ENCODE assay signal across 7 mouse cellular contexts in genomic region chr4:129362238-129362637, GRCm38 (mm10). TPM values are rescaled to one million over a fixed set of nuclear protein-coding genes. Genes with fewer than 3 reads are reported as not detected.
DNase-seq lines count a peak whose midpoint lies in the region; ATAC-seq and TF ChIP-seq lines count a peak whose summit lies in the region.
"Not testable (repeated sequence)": the region's sequence is repeated elsewhere in the genome, so short reads cannot be mapped to it uniquely, and the experiment has no call there.

No protein-coding gene starts in this region.

- 77% methylated on average over 3 of the region's 3 CpGs for WGBS in liver, adult 2 months

- in situ Hi-C loops in ES-E14 (cut with MboI; ENCODE audit: low sequenced_read_pairs in 2 of 2, unreplicated experiment in 2 of 2), result not testable (repeated sequence)

- not testable (repeated sequence) for H3K9me3 ChIP-seq in ES-Bruce4 (replicated peaks; ENCODE audit: control insufficient read depth, insufficient read depth, low read length, poor library complexity, severe bottlenecking); ES-E14 (ENCODE audit: control insufficient read depth, insufficient read depth, low read depth, low read length)

- DNase-seq in ES-E14 (ENCODE audit: low read depth, low spot score), result not testable (repeated sequence)
- DNase-seq in adrenal gland, postnatal 14 days, result peak; percentile 12
- DNase-seq in liver, adult 2 months (ENCODE audit: extremely low read depth, low read depth, low spot score), result peak; percentile 53

- not testable (repeated sequence) for H3K79me2 ChIP-seq in liver, adult 2 months (ENCODE audit: control insufficient read depth, insufficient read depth, low read length)

- peaks cover 36% of the 10 kb centered on the region for H3K36me3 ChIP-seq in ES-Bruce4 (ENCODE audit: control insufficient read depth, insufficient read depth, low read length, poor library complexity, severe bottlenecking)
- H3K36me3 ChIP-seq in ES-E14 (ENCODE audit: control insufficient read depth, insufficient read depth, low read length, poor library complexity, severe bottlenecking), result peaks cover 34% of the 10 kb centered on the region
- not testable (repeated sequence) for H3K36me3 ChIP-seq in liver, adult 2 months (ENCODE audit: control insufficient read depth, insufficient read depth, low read length)

- H3K4me3 ChIP-seq in ES-Bruce4 (ENCODE audit: low read depth, low read length); ES-E14 (ENCODE audit: insufficient read depth in 1 of 2, low read depth in 1 of 2, low read length in 2 of 2, poor library complexity in 1 of 2, severe bottlenecking in 1 of 2); liver, adult 2 months (ENCODE audit: insufficient read depth, low read depth, low read length): not testable (repeated sequence)

- TF ChIP-seq CTCF in ES-Bruce4 (IDR thresholded peaks at IDR 0.05; ENCODE audit: low read depth, low read length); liver, adult 2 months (IDR thresholded peaks at IDR 0.05; ENCODE audit: low read depth, low read length): not testable (repeated sequence)

- not testable (repeated sequence) for TF ChIP-seq POLR2A in ES-Bruce4 (IDR thresholded peaks at IDR 0.05; ENCODE audit: insufficient read depth, low read length); liver, adult 2 months (IDR thresholded peaks at IDR 0.05; ENCODE audit: extremely low read depth, insufficient read depth, low read length)

- H3K27me3 ChIP-seq in ES-Bruce4 (ENCODE audit: control insufficient read depth, insufficient read depth, low read length, poor library complexity, severe bottlenecking); liver, adult 2 months (ENCODE audit: control insufficient read depth, insufficient read depth, low read length): not testable (repeated sequence)

- not testable (repeated sequence) for H3K9ac ChIP-seq in ES-Bruce4 (ENCODE audit: low read depth, poor library complexity, severe bottlenecking); ES-E14 (ENCODE audit: insufficient read depth, low read depth, low read length, poor library complexity, severe bottlenecking); liver, adult 2 months (ENCODE audit: low read depth, low read length)

- H3K27ac ChIP-seq in ES-Bruce4 (ENCODE audit: insufficient read depth, low read length), result 0 out of 2 replicates have a peak overlapping the region, but pooled peaks have one; percentile 31
- not testable (repeated sequence) for H3K27ac ChIP-seq in ES-E14 (ENCODE audit: insufficient read depth, low read depth, low read length, poor library complexity, severe bottlenecking); liver, adult 2 months (replicated peaks; ENCODE audit: insufficient read depth, low read depth, low read length)

- peak; percentile 12; the same call in 1 of the 2 replicates for ATAC-seq in common myeloid progenitor, adult 5-6 weeks (replicated peaks; ENCODE audit: low read depth, poor library complexity, severe bottlenecking)
- peak; percentile 51 for ATAC-seq in megakaryocyte progenitor cell, adult 5-6 weeks (replicated peaks; ENCODE audit: poor library complexity)
- ATAC-seq in megakaryocyte-erythroid progenitor cell, adult 5-6 weeks (replicated peaks; ENCODE audit: low FRiP score, low TSS enrichment, poor library complexity, severe bottlenecking), result peak; percentile 57

- H3K4me1 ChIP-seq in ES-Bruce4 (ENCODE audit: control insufficient read depth, insufficient read depth, low read length); liver, adult 2 months (ENCODE audit: control insufficient read depth, insufficient read depth, low read length): not testable (repeated sequence)
- H3K4me1 ChIP-seq in ES-E14 (ENCODE audit: control insufficient read depth in 2 of 2, insufficient read depth in 2 of 2, low read length in 2 of 2, poor library complexity in 1 of 2), result peaks cover 5 to 14% of the 10 kb centered on the region in 2 experiments

- not testable (repeated sequence) for TF ChIP-seq EP300 in ES-Bruce4 (IDR thresholded peaks at IDR 0.05; ENCODE audit: insufficient read depth, low read depth, low read length)

TF ChIP-seq in ES-E14, 5 proteins besides CTCF, POLR2A, EP300 and RAD21:
- peak; percentile 66 for TF ChIP-seq ZNF384 (IDR thresholded peaks at IDR 0.05; ENCODE audit: low read depth, low read length)
TF ChIP-seq in ES-E14: peak in this region for 1; not testable (repeated sequence) for 4.

RNA-seq across cellular contexts. Expression of gene Zbtb8a, which starts 15.7 kb away (rescaled TPM):
- polyA plus RNA-seq in ES-Bruce4 (2011; ENCODE audit: insufficient read depth, insufficient read length, low read depth, missing spikeins), result 20.7 and 21.1 TPM in 2 replicates
- total RNA-seq in ES-E14 (2012; rRNA removed), result 25.3 and 32.5 TPM in 2 replicates
- 8.1 and 9.0 TPM in 2 replicates for total RNA-seq in adrenal gland, postnatal 14 days (2021)
- 9.6 and 10.6 TPM in 2 replicates for total RNA-seq in common myeloid progenitor, adult 5-6 weeks (2017)
- total RNA-seq in liver, adult 2 months (2014; rRNA removed), result 1.3 and 1.7 TPM in 2 replicates
- polyA plus RNA-seq in liver, adult 2 months (2012; rRNA removed), result 1.6 and 1.7 TPM in 2 replicates
- total RNA-seq in megakaryocyte progenitor cell, adult 5-6 weeks (2015), result 2.1 and 2.6 TPM in 2 replicates
- 5.4 and 7.3 TPM in 2 replicates for total RNA-seq in megakaryocyte progenitor cell, adult 5-6 weeks (2017)
- 4.4 and 6.9 TPM in 2 replicates for total RNA-seq in megakaryocyte-erythroid progenitor cell, adult 5-6 weeks (2014; fragmentation: Nextera tagmentation)
- 13.3 and 22.2 TPM in 2 replicates for total RNA-seq in megakaryocyte-erythroid progenitor cell, adult 5-6 weeks (2017)

RNA-seq across cellular contexts. Expression of gene Zbtb8os, which starts 26.7 kb away (rescaled TPM):
- 138 and 146 TPM in 2 replicates for polyA plus RNA-seq in ES-Bruce4 (2011; ENCODE audit: insufficient read depth, insufficient read length, low read depth, missing spikeins)
- 41.4 and 59.9 TPM in 2 replicates for total RNA-seq in ES-E14 (2012; rRNA removed)
- 42.2 and 46.4 TPM in 2 replicates for total RNA-seq in adrenal gland, postnatal 14 days (2021)
- total RNA-seq in common myeloid progenitor, adult 5-6 weeks (2017), result 59.1 and 73.1 TPM in 2 replicates
- total RNA-seq in liver, adult 2 months (2014; rRNA removed), result 24.7 and 32.8 TPM in 2 replicates
- 14.7 and 16.7 TPM in 2 replicates for polyA plus RNA-seq in liver, adult 2 months (2012; rRNA removed)
- 81.4 and 89.6 TPM in 2 replicates for total RNA-seq in megakaryocyte progenitor cell, adult 5-6 weeks (2015)
- total RNA-seq in megakaryocyte progenitor cell, adult 5-6 weeks (2017), result 94.6 and 102 TPM in 2 replicates
- 26.6 and 41.9 TPM in 2 replicates for total RNA-seq in megakaryocyte-erythroid progenitor cell, adult 5-6 weeks (2014; fragmentation: Nextera tagmentation)
- total RNA-seq in megakaryocyte-erythroid progenitor cell, adult 5-6 weeks (2017), result 52.6 and 60.8 TPM in 2 replicates

RNA-seq across cellular contexts. Expression of gene Rbbp4, which starts 27.1 kb away (rescaled TPM):
- 375 and 419 TPM in 2 replicates for polyA plus RNA-seq in ES-Bruce4 (2011; ENCODE audit: insufficient read depth, insufficient read length, low read depth, missing spikeins)
- 59.7 and 81.2 TPM in 2 replicates for total RNA-seq in ES-E14 (2012; rRNA removed)
- total RNA-seq in adrenal gland, postnatal 14 days (2021), result 122 and 139 TPM in 2 replicates
- total RNA-seq in common myeloid progenitor, adult 5-6 weeks (2017), result 120 and 139 TPM in 2 replicates
- 40.3 and 47.2 TPM in 2 replicates for total RNA-seq in liver, adult 2 months (2014; rRNA removed)
- 15.1 and 17.2 TPM in 2 replicates for polyA plus RNA-seq in liver, adult 2 months (2012; rRNA removed)
- 233 and 259 TPM in 2 replicates for total RNA-seq in megakaryocyte progenitor cell, adult 5-6 weeks (2015)
- total RNA-seq in megakaryocyte progenitor cell, adult 5-6 weeks (2017), result 122 and 137 TPM in 2 replicates
- total RNA-seq in megakaryocyte-erythroid progenitor cell, adult 5-6 weeks (2014; fragmentation: Nextera tagmentation), result 128 and 189 TPM in 2 replicates
- 92.8 and 105 TPM in 2 replicates for total RNA-seq in megakaryocyte-erythroid progenitor cell, adult 5-6 weeks (2017)
